Mouse (Mus musculus) activated CD4-positive, CD25-positive, alpha-beta regulatory T cell, adult 4 months (primary cell): ENCODE data around the gene Thoc7. TPM values are rescaled to one million over a fixed set of nuclear protein-coding genes. Genes with fewer than 3 reads are reported as not detected.

Experiments
- ATAC-seq: one replicate; pipeline ENCODE4 v1.8.0; 2017
- polyA plus RNA-seq, 2 experiments: library from polyadenylated mRNA; unstranded; fragments of 100-300 nt; shearing (Covaris generic); gene quantifications; one replicate each; pipeline ENCODE4 v1.2.1; 2017

Thoc7 gene
- polyA plus RNA-seq, 2 experiments from 2014 or later = 129 to 167 TPM

GRCm38 (mm10) chr14:13933290-13934051 lies 28.2 kb downstream of the Thoc7 start:
- peak; percentile 53 for ATAC-seq

- peak; percentile 65 for ATAC-seq
Measured at GRCm38 (mm10) chr14:13917630-13918029, 44.0 kb downstream of the Thoc7 start.

GRCm38 (mm10) chr14:13917208-13917607 lies 44.4 kb downstream of the Thoc7 start:
- ATAC-seq = no peak

GRCm38 (mm10) chr14:13915207-13915606 lies 46.4 kb downstream of the Thoc7 start:
- no peak for ATAC-seq

GRCm38 (mm10) chr14:13914387-13915082 lies 47.1 kb downstream of the Thoc7 start, which contains the start of gene Gm281:
TSS of gene Gm281 (minus strand) at chr14:13914478.
- no peak for ATAC-seq

GRCm38 (mm10) chr14:13910148-13910547 lies 51.5 kb downstream of the Thoc7 start:
- ATAC-seq = no peak

GRCm38 (mm10) chr14:13907145-13907544 lies 54.5 kb downstream of the Thoc7 start:
- no peak for ATAC-seq

- ATAC-seq = no peak
Measured at GRCm38 (mm10) chr14:13906461-13906860, 55.2 kb downstream of the Thoc7 start.

- ATAC-seq = peak; percentile 88
Measured at GRCm38 (mm10) chr14:13901611-13902067, 60.0 kb downstream of the Thoc7 start.

Other genes starting within 250 kb of the Thoc7 start
- not detected for gene Gm281, start 47.4 kb downstream of the Thoc7 start, polyA plus RNA-seq
- 10 to 100 TPM; 10.9 to 13.3 TPM for gene Atxn7, start 412 bp downstream of the Thoc7 start, polyA plus RNA-seq
- 100 to 1,000 TPM; 138 to 151 TPM for gene Psmd6, start 159.1 kb upstream of the Thoc7 start, polyA plus RNA-seq
- gene Olfr720, start 225.0 kb upstream of the Thoc7 start, polyA plus RNA-seq = not detected